Mouse (Mus musculus): Measurements from ENCODE around the gene Mthfr.
"Not testable (repeated sequence)": the region's sequence is repeated elsewhere in the genome, so short reads cannot be mapped to it uniquely, and the experiment has no call there.

Gene Mthfr

DNA sequence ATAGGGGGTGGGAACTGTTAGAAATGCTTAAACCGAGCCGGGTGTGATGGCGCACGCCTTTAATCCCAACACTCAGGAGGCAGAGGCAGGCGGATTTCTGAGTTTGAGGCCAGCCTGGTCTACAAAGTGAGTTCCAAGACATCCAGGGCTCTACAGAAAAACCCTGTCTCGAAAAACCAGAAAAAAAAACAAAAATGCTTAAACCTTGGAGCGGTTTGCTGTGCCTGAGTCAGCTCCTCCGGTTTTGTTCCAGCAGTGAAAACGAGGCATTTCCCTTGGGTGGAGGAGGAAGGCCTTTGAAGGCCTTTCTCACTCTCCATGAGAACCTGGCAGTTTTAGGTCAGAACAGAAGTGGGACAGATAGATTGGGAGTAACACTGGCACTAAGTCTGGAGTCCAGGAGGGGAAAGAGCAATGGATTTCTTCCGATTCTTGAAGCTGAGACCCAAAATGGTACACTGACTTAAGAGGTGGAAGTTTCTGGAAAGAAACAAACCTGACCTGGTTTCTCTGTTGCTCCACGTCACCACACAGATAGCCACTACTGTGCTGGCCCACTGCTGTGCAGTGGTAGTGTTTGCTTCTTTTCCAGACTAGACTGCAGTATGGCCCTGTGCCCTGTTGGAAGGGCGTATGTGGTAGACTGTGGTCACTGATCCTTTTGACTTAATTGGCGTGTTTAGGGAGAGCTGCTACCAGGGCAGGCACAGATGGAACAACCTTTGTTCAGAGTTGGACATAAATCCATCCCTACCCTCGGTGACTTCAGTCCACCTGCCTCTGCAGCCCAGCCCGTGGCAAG lies 1.4 kb downstream of the Mthfr start:
- peak; percentile 61 for DNase-seq

DNA sequence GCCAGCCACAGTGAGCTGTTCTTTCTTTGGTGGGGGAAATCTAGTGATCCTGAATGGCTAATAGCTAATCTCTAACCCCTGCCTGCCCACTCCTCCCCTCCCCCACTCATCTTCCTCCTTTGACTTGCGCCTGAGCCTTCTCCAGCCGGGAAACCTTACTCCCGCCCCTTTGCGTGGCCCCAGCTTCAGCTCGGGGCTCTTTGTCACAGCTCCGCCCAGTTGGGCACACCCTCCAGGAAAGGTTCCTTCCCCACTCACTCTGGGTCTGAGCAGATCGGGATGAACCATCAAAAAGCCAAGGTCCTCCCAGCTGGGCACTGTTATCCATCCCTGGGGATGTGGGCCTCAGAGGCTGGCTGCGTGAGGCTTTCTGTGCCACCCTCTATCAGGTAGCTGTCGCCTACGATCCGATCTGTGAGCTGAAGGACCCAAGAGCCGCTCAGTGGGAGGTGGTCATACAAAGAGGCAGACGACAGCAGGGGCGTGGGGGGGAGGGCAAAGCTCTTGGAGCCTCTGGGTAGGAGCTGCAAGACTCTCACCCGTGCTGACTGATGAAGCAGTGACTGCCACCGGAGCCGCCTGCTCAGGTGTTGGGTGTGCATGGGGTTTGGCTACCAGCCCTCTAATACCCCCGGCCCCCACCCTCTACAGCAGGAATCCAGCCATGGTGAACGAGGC lies 2.2 kb downstream of the Mthfr start:
- DNase-seq: peak; percentile 84

DNA sequence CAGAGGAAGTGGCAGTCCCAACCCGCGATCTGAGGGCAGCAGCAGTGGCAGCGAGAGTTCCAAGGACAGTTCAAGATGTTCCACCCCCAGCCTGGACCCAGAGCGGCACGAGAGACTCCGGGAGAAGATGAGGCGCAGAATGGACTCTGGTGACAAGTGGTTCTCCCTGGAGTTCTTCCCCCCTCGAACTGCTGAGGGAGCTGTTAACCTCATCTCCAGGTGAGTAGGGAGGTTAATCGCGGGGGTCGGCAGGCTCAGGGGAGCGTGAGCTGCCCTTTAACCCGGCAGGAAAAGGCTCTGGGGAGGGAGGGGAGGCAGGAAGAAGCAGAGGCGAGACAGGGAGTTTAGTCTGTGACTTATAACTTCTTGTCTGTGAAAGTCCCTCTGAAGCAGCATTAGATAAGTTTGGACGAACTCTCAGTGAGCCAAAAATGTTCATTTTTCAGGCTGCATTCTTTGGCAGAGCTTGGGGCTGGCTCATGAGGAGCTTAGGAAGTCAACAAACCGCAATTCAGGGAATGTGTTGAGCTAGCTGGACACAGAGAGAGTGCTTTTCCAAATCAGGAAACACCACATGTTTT lies 2.8 kb downstream of the Mthfr start:
- DNase-seq: peak; percentile 64

DNA sequence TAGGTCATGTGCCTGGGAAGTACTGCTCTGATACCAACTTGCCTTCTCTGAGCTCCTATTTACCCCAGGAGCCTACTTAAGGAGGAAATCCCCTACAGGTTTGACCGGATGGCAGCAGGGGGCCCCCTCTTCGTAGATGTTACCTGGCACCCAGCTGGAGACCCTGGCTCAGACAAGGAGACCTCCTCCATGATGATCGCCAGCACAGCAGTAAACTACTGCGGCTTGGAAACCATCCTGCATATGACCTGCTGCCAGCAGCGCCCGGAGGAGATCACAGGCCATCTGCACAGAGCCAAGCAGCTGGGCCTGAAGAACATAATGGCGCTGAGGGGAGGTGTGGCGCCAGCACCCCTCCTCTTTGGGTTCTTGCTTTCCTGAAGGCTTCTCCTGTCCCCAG lies 4.5 kb downstream of the Mthfr start:
- peak; percentile 62 for DNase-seq

DNA sequence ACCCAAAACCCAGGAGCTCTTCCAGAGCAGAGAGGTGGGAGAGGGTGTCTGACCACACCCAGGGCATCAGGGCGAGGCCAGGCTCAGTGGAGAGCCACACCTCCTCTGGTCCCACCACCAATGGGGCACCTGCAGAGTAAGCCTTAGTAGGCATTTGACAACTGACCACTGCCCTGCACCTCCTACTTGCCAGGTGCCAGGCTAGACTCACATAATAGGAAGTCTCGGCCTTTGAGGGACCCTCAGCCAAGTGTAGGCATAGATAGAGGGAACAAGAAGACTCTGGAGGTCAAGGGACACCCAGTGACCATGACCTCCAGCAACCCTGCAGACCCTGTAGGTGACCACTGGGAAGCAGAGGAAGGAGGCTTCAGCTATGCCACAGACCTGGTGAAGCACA lies 5.2 kb downstream of the Mthfr start:
- peak; percentile 38 for DNase-seq

DNA sequence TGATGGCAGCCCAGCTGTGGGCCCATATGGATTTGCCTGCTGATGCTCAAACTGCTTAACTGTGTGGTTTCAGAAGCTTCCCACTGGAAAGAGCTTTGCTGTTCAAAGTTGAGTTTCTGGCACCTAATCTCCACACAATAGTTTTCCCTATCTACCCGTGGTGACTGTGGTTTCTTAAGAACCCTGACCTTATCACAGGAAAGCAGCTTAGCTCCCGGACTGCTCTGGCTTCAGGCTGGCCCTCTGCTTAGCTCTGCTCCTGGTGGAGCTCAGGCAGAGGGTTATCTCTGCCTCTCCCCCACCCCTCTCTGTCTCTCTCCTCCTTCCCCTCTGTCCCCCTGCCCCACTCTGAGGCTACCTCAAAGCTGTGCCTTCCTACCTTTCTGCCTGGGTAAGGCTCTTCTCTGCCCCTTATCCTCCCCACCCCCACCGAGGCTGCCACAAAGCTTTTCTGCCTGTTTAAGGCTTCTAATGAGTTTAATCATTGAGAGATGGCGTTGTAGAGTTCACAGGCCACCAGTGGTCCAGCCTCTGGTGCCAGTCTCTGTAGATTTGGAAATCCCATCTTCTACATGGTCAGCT lies 7.7 kb downstream of the Mthfr start:
- DNase-seq: no peak

DNA sequence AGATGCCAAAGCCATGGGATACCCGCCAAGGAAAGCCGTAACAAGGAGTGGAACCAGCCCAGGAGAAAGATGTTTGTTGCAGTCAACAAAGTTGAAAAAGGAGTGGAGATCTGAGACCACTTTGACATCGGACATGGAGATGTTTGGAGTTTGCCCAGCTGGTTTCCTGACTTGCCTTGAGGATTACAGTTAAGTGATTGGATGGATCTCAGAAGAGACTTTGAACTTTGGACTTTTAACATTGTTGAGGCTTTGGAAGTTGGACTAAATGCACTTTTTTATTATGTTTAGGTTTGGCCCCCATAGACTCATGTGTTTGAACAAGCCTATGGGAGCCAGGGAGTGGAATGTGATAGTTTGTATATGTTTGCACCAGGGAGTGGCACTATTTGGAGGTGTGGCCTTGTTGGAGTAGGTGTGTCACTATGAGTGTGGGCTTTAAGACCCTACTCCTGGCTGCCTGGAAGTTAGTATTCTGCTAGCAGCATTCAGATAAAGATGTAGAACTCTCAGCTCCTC lies 11.6 kb downstream of the Mthfr start:
- not testable (repeated sequence) for DNase-seq

DNA sequence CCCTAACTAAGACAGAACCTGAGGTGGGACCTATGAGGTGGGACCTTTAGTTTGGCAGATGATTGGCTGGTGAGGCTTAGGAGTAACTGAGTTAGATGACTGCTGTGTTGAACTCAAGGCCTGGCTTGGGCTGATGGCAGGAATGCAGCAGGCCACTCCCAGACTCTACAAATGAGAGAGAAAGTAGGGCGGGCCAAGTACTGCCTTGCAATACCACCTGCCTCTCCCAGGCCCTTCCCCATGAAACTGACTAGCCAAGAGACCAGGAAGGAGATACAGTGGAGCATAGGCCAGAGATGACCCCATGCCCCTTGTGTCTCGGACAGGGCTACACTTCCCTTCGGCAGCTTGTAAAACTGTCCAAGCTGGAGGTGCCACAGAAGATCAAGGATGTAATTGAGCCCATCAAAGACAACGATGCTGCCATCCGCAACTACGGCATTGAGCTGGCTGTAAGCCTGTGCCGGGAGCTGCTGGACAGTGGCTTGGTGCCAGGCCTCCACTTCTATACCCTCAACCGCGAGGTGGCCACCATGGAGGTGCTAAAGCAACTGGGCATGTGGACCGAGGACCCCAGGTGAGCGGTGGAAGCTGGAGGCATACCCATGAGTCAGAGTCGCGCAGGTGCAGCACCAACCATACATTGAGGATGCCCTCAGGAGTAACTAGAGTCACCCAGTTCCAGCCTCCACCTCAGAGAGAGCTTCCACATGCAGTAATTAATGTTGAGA lies 12.3 kb downstream of the Mthfr start:
- no peak for DNase-seq

DNA sequence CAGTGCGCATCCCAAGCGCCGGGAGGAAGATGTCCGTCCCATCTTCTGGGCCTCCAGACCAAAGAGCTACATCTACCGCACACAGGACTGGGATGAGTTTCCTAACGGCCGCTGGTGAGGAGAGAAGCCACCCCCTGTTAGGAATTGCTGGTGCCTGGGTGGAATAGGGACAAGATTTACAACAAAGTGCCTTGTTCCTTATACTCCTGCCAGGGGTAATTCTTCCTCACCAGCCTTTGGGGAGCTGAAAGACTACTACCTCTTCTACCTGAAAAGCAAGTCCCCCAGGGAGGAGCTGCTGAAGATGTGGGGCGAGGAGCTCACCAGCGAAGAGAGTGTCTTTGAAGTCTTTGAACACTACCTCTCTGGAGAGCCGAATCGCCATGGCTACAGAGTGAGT lies 13.0 kb downstream of the Mthfr start:
- no peak for DNase-seq

DNA sequence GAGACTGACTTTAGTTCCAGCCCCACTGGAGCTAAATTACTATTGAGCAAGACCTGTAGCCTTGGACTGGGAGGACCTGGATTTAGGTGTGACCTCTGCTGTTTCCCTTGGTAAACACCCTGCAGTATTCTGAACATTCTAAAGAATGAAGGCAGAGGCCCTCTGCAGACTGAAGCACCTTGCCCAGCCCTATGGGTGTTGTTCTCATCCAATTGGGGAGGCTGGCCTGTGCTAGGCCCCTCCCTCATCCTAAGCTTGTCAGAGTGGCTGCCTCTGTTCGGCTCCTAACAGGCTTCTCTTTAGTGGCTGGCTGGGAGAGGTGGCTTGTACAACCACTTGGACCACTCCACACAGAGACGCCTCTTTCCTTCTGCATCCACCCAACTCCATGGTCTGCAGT lies 14.1 kb downstream of the Mthfr start:
- no peak for DNase-seq

DNA sequence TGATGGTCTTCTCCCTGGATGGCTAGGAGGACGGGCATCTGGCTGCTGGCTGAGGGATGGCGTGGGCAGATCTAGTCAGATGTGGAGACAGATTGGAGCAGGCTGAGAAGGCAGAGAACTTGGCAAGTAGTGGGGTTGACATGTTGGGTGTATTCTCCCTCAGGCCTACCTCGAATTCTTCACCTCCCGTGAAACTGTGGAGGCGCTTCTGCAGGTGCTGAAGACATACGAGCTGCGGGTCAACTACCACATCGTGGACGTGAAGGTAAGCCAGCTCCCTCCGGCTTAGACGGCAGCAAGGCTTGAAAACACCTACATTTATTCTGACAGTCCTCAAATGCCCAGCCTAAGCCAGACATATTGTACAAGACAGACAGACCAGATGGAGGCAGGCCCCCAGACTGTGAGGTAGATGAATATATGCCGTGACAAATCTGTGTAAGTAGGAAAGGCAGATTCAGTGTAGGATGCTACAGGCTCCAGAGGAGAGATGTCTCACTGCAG lies 14.6 kb downstream of the Mthfr start:
- no peak for DNase-seq

DNA sequence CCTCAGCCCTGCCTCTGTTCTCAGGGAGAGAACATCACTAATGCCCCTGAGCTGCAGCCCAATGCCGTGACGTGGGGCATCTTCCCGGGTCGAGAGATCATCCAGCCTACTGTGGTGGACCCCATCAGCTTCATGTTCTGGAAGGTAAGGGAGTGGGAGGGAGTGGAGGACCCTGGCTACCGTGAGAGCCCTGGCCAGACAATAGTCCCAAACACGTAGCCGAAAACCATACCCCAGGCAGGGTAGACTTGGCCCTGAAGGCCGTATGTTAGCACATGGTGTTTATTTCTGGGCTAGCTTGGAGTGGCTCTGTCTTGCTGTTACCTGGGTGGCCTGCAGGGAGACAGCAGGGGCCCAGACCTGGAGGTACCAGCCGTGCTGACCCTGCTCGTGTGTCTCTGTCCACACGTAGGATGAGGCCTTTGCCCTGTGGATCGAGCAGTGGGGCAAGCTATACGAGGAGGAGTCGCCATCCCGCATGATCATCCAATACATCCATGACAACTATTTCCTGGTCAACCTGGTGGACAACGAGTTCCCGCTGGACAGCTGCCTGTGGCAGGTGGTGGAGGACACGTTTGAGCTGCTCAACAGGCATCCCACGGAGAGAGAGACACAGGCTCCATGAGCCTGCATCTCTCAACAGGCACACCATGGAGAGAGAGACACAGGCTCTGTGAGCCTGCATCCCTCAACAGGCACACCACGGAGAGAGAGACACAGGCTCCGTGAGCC lies 16.3 kb downstream of the Mthfr start:
- peak; percentile 79 for DNase-seq

DNA sequence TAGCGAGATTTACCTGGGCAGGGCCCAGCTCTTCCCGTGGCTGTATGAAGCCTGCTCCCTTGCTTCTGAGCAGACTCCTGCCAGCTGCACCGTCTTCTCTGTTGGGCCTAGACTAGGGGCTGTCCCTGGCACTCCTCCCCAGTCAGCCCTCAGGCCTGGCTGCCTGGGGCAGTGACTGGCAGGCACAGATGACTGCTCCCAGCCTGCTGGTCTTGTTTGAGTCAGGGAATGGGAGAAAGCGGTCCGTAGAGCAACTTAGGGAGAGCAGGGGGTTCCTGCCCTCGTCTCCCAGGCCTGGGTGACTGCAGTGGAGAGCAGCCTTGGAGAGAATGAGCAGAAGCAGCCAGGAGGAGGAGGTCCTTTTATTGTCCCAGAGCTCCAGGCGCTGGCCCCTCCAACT lies 17.4 kb downstream of the Mthfr start:
- DNase-seq: peak; percentile 46

DNA sequence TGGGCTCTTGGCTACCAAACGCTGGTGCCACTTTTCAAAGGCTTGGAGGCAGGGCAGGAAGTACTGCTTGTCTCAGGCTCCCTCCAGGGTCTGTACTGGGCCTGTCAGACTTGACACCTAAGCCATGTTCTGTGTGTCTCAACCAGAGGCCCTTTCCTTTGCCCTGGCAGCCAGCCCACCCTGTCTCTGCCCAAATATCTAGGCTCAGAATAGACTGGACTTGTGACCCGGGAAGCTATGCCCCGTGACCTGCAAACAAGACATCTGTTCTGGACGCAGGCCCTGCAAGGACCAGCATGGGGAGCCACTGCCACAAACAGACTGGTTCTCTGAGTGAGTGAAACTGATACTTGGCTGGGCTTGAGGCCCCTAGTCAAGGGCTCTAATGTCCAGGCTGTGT lies 17.9 kb downstream of the Mthfr start:
- DNase-seq: peak; percentile 58

DNA sequence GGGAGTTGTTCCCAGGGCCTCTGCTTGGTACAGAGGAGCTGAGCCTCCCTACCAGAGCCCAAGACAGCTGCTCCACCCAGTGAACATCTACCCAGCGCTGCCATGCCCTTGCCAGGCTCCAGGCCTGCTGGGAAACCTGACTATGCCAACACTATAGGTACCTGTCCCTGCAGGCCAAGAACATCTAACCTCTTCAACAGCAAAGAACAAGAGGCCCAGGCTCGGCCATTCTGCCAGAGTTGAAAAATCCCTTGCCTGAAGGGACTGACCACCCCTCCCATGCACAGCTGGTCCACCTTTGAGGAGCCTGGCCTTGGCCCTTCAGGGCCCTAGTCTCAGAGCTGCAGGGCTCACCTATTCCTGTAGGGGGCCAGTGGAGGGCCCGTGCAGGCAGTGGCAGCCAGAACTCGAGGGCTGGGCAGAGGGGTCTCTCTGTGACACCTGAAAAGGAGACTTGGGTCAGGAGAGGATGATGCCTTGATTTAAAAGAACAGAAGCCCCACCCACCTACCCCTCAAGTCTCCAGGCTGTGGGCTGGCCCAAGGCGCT lies 18.9 kb downstream of the Mthfr start:
- DNase-seq: no peak

DNA sequence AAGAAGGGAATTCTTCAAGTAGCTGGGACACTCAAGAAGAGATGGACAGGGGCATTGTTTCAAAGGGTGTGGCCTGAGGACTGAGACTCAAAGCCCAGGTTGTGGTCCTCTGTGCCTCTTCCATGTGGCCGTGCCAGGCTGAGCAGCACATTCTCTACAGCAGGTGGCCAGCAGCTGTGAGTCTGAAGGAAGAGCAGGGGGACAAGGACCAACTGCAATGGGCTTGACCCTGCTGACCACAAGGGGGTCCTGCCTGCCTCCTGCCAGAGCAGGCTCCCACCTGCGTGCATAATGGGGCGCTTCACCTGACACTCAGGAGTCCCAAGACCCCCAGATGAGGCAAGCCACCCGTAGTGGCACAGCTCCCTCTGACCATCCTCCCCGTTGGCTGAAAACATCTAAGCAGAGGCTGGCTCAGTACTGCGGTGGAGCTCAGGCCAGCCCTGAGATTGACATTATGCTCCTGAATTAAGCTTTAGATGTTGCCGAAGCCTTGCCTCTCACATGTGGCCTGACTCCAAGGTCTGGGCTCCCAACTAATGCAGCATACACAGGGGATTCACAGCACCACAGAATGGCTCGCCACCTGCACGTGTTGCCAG lies 19.4 kb downstream of the Mthfr start:
- no peak for DNase-seq

DNA sequence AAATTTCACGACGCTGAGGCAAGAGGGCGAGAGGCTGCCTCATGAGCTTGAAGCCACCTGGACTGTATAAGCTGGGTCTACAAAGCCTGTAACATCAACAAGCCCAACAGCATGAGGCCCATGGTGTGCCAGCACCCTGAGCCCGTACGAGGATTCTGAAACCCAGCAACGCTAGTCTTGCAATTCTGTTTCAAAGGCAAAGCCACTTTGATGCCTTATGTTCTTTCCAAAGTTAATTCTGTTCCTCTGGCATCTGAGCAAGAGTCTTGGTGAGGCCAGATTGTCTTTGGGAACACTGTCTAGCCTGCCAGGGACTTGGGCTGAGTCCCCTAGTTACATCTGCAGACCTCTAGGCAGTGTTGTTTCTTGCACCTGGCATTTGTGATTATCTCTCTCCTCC lies 20.1 kb downstream of the Mthfr start:
- no peak for DNase-seq

DNA sequence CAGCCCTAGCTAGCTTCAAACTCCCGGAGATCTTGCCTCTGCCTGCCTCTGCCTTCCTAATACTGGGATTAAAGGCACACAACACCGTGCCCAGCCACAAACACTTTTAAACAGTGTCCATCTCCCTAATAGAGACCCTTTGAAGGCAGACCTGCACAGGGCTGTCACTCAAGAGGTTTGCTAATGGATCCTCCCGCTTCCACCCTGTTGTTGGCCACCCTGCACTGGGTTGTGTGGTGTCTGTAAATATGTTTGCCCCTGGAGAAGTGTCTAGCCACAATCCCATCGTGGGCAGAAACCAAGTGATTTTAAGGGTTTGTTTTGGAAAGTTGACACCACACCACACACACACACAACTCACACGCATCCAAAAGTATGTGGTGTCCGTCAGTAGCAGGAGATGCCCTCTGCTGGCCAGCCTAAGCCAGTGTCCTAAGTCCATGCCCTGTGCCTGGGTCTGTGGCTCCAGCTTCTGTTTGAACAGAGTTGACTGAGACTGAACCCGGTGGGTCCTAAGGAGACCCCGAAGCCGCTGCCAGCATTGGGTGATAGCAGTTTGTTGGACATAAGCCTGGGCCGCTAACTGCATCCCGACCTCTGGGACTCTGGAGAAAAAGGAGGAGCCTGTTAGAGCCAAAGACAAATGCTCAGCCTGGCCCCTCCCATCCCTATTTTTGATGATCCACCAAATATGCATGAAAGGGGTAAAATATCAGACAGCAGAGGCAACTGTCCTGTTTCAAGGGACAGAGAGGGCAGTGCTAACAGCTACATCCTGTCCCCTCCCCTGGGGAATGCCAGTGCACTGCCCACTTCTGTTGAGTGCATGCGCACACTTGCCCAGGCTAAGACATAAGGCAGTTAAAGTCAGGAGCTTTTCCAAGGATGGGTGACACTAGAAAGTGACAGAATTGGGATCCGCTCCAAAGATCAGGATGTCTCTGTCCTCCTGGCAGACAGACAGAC lies 21.5 kb downstream of the Mthfr start:
- DNase-seq: peak; percentile 41

DNA sequence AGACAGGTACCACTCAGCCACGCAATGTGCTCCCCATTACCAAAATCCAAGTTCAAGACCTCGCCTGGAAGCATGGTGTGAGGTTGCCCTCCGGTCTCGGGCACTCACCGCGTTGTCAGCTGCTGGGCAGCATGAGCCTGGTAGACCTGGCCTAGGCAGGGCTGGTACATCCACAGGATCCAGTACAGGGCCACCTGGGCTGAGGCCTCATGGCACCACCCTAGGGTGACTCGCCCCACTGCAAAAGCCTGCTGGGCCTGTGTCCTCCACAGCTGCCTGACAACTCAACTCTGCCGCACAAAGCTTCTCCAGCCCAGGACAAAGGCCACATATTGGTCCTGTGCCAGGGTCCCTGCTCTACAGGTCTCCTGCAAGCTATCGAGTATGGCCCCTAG lies 22.2 kb downstream of the Mthfr start:
- DNase-seq: no peak

Measured in cerebellum, adult 9-11 months (tissue).